Mouse (Mus musculus) activated CD4-positive, CD25-positive, alpha-beta regulatory T cell, adult 4 months (primary cell): ENCODE measurements around the gene Otulin. TPM values are rescaled to one million over a fixed set of nuclear protein-coding genes. Genes with fewer than 3 reads are reported as not detected.
A peak's percentile ranks its signal among the peaks of the same experiment; 100 is the strongest.

ENCODE experiments used
- ATAC-seq: one replicate; pipeline ENCODE4 v1.8.0; 2017
- polyA plus RNA-seq, 2 experiments: library from polyadenylated mRNA; unstranded; fragments of 100-300 nt; shearing (Covaris generic); gene quantifications; one replicate each; pipeline ENCODE4 v1.2.1; 2017

Otulin gene
- polyA plus RNA-seq, 2 experiments from 2014 or later: 12.7 to 15.2 TPM

GRCm38 (mm10) chr15:27612533-27613221 lies 17.8 kb downstream of the Otulin start:
- peak; percentile 84 for ATAC-seq

DNA sequence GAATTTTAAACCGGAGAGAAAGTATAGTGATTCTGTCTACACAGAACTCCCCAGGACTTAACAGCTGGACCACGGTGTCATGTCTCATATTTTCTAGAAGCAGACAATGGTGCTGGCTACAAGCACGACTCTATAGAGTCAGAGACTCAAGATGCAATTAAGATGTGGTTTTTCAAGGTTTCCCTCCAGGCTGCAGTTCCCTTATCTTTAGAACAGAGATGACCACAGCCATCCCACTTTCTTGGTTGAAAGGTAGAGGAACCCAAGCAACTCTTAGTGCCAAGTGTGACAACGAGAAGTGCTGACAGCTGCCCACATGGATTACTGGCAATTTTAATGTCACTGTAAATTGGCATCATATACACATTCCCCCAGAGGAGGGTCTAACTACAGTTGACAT lies 20.9 kb downstream of the Otulin start:
- ATAC-seq: no peak

DNA sequence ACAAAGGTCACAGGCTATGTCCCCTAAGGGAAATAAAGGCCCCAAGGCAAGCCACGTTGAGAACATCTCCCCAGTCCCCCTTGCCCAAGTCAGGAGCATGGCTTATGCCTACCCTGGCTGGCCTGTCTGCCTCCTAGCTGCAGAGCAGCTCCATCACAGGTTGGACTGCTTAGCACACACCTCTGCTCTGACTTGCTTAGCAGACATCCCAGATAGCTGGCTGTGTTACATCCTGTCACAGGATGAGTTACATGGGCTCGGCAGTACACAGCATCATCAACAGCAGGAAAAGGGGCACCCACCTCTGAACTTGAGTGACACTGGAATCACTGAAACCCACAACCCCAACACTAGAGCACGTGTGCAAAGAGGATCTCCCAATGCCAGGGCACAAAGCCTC lies 25.2 kb downstream of the Otulin start:
- ATAC-seq: peak; percentile 65

- ATAC-seq: no peak
Measured at GRCm38 (mm10) chr15:27604558-27604957, 25.9 kb downstream of the Otulin start.

GRCm38 (mm10) chr15:27600524-27600923 lies 30.0 kb downstream of the Otulin start:
- no peak for ATAC-seq

GRCm38 (mm10) chr15:27598786-27599385 lies 31.6 kb downstream of the Otulin start:
- no peak for ATAC-seq

- no peak for ATAC-seq
Measured at GRCm38 (mm10) chr15:27597516-27597915, 33.0 kb downstream of the Otulin start.

- ATAC-seq: peak; percentile 94
Measured at GRCm38 (mm10) chr15:27596463-27597140, 33.9 kb downstream of the Otulin start.

DNA sequence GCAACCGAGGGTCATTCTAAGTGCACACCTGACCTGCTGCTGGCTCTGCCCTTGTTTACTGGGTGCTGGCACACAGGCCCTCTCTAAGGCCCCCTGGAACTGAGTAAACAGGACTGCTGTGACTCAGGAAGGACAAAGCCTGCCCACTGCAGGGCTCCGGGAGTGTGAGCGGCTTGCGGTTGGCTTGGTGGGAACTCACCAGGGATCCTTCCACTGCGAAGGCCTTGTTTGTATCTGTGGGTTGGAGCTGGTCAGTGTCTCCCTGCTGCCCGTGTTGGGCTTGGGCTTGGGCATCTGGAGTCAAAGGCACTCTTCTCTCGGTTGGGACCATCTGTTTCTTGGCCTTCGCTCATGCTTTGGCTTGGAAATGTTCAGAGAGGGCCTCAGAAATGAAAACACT lies 34.9 kb downstream of the Otulin start:
- ATAC-seq: no peak

DNA sequence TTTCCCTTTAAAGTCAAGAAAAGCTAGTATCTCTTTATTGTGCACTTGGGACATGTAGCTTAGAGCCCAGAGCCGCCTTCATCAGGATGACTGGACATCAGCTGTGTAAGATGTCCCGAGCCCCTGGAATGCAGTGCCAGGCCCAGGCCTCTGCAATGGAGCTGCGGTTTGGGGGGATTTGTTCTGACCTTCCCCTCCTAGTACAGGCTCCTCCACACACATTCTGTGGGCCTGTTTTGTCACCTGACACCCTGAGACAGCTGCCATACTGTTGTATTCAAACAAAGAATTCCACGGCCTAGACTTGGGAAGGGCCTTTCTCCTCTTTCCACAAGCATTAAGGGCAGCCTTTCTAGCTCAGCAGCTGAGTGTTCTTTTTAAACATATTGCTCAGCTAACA lies 35.5 kb downstream of the Otulin start:
- no peak for ATAC-seq

GRCm38 (mm10) chr15:27593717-27594116 lies 36.8 kb downstream of the Otulin start:
- no peak for ATAC-seq

DNA sequence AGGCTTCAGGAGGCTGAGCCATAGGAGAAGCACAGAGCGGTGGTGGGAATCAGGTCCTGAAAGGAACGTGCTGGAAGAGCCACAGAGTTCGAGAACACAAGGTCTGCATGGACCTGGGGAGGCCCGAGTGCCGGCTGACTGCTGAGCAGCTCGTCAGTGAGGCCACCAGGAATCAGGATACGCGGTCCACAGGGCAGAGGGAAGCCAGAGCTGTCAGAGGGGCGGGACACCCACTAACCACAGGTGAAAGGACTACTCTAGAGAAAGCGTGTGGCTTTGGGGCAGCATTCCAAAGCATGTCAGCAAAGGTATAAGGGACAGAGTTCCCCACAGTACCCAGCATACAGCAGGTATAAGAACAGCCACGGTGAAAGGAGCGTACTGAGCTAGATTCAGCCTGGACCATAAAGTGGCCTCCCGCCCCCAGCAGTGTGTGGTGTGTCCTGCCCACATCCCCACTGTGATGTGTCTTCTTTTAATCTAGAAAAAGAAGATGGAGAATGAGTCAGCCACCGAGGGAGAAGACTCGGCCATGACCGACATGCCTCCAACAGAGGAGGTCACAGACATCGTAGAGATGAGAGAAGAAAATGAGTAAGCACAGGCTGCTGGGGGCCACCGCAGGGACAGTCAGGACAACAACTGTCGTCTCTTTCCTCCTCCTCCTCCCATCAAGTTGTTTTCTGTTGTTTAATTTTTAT lies 37.7 kb downstream of the Otulin start:
- no peak for ATAC-seq

GRCm38 (mm10) chr15:27590812-27591211 lies 39.7 kb downstream of the Otulin start:
- ATAC-seq: no peak

- ATAC-seq: peak; percentile 51
Measured at GRCm38 (mm10) chr15:27588087-27588826, 42.2 kb downstream of the Otulin start.

DNA sequence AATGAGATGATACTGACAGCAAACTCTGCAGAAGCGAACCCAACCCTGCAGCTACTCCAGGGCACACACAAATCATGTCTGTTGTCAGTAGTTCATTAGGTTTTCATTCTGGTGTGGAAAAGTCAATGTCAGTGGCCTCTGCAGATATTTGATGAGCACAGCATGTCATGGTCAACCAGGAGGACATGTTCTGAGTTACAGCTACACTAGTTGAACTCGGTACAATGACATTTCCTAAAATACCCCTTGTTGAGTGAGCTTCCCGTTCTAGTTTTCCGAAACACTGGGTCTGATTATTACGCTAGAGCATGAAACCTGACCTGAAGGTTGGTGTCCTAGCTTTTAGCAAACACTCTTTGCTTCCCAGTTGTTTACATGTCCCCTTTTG lies 44.4 kb downstream of the Otulin start:
- no peak for ATAC-seq

DNA sequence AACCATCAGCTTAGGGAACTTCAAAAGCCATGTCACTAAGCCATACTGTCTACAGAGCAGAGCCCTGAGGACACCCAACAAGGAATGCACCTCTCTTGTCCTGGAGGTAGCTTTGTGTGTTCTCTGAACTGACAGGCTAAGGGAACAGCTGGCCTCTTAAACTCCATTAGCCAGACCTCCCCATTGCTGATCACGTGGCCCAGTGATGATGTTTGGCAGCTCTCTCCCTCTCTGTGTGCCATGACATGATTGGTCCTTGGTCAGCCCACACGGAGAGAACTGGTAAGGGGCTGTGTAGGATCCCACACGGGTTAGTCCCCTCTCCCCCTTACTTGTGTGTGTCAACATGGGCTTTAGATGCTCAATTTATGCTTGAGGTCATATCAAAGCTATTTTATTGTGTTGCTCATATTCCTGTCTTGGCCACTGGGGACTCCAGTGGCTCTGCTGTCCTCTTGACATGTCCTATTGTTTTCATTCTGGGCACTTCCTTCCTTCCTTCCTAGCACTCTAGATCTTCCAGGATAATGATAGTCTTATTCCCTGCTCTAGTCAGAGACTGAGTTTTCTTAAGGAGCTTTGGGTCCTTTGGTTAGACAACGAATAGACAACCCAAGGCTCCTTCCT lies 44.9 kb downstream of the Otulin start:
- no peak for ATAC-seq

DNA sequence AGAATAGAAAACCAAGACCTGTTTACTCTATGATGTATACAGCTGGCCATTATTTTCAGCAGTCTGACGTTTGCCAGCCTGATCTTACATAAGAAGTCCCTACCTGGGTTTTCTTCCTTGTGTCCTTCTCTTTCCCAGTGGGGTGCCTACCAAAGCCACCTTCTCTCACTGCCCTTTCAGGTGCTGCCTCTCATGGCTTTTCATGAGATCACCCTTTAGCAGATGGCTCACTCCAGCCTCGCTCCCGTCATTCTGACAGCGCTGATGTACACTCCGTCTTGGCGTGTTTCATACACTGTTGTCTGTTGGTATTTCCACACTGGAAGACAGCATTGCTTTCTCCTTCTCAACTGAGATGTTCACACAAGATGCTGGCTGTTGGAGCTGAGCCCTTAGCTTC lies 46.9 kb downstream of the Otulin start:
- ATAC-seq: no peak

DNA sequence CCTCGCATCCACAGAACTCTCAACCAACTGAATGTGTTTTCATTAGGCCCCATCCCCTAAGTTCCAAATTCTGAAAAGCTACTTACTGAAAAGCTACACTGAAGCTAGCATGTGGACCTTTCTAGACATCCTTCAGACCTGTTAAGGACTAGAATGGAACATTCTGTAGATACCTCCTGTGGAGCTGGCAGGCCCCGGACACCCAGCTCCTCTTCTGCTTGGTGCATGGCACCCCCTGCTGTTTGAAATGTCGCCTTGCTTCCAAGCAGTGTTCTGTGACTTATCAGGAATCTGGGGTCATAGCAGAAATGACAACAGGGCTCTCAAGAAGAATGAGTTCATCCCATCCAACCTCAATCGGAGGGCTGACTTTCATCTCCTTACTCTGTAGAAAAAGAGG lies 47.5 kb downstream of the Otulin start:
- no peak for ATAC-seq

DNA sequence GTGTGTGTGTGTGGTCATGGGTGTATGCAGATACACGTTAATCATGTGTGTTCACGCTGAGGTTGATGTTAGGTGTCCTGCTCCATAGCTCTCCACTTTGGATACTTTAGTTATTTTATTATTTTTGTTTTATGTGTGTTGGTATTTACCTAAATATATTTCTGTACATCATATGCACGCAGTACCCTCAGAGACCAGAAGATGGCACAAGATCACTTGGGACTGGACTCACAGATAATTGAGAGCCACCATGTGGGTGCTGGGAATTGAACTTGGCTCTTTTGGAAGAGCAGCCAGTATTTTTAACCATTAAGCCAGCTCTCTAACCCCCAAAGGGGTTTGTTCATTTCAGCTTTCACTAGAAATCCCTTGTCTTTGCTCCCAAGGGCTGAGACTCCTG lies 48.1 kb downstream of the Otulin start:
- ATAC-seq: no peak

GRCm38 (mm10) chr15:27581640-27582039 lies 48.9 kb downstream of the Otulin start:
- ATAC-seq: no peak

DNA sequence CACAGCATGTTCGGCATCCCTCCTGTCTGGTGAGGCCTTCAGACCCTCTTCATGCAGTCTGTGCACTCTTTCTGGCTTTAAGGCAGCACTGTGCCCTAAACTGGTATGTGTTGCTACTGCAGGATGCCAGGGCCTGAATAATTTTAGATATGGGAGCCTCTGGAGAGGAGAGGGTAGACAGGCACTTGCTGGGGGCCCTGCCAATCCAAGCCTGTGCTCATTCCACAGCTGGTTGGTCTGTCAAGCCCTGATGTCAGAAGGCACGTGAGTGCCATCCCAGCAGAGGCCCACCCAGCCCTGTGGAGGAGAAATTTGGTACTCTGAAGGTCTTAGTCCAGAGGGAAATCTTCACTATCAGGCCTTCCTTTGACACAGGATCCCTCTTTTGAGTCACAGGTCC lies 49.7 kb downstream of the Otulin start:
- ATAC-seq: no peak

GRCm38 (mm10) chr15:27579853-27580252 lies 50.6 kb downstream of the Otulin start:
- ATAC-seq: no peak
